Mouse (Mus musculus) bone marrow macrophage, adult 2 months (primary cell): ENCODE measurements around the gene Gm49486.

Experiments used
- CTCF ChIP-seq: IDR thresholded peaks from 2 replicates; pipeline ENCODE4 v1.5.1; 2012; ENCODE audit warnings: low read depth, mild to moderate bottlenecking, low read length, moderate library complexity
- POLR2A ChIP-seq: IDR thresholded peaks from 2 replicates; pipeline ENCODE4 v1.6.1; 2012; ENCODE audit warnings: mild to moderate bottlenecking, low read depth, low read length, borderline replicate concordance

- no peak for TF ChIP-seq POLR2A
- no peak for TF ChIP-seq CTCF
These were observed 16.3 kb upstream of the Gm49486 start for GRCm38 (mm10) chr15:79212750-79213446.
